Mouse (Mus musculus) megakaryocyte progenitor cell, adult 5-6 weeks (primary cell): ENCODE results near the gene D130043K22Rik. TPM values are rescaled to one million over a fixed set of nuclear protein-coding genes. Genes with fewer than 3 reads are reported as not detected.

ENCODE experiments used
- ATAC-seq: replicated peaks from 2 replicates; pipeline ENCODE4 v1.8.0; 2016; ENCODE audit warnings: mild to moderate bottlenecking, moderate TSS enrichment, inconsistent platforms; ENCODE audit not compliant: poor library complexity
- total RNA-seq, 2 experiments: library from RNA; stranded (forward) in 1 of 2; stranded (reverse) in 1 of 2; fragments of 157-497, 149-512 nt in 1 of 2; fragments of 200-1000 nt in 1 of 2; gene quantifications; 2 replicates each; pipeline versions ENCODE4 v1.2.3 to v1.2.4; 2015 to 2017

The D130043K22Rik gene
- not detected in 2 replicates for total RNA-seq (2015)
- total RNA-seq (2017): not detected in 2 replicates

- peak; percentile 86 for ATAC-seq
Measured at GRCm38 (mm10) chr13:24844983-24845955, at the start of gene D130043K22Rik. Gene D130043K22Rik (plus strand): TSS chr13:24845135.

GRCm38 (mm10) chr13:24798686-24799085, 46.2 kb upstream of the D130043K22Rik start:
- no peak for ATAC-seq

GRCm38 (mm10) chr13:24799378-24799777, 45.6 kb upstream of the D130043K22Rik start:
- no peak for ATAC-seq

GRCm38 (mm10) chr13:24799925-24800673, 44.8 kb upstream of the D130043K22Rik start:
- 0 out of 2 replicates have a peak, but pooled peaks have one; percentile 4 for ATAC-seq

DNA sequence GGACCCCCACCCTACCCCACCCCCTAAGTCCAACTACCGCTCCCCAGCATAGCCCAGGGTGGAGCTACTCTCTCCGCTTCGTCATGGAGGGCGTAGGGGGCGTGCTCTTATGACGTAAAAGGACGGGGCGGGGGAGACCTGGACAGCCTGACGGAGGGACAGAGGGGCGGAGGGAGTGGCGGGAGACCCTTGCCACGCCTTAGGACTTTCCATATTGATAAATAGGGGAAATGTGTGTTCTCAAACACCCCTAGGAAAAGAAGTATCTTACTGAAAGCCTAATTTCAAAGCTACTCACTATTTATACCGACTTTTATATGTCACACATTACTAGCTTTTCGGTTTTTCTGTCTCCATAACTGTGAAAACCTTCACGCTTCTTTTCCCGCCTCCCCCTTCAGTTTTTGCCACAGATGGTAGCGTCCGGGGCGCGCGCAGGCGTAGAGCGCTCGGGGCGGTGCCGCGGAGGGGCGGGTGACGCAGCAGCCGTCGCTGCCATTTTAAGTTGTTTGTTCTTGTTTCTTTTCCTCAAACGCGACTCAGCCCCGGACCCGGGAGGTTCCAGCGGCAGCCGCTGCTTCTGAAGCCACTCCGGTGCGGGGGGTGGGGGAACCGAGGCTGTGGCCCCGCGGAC, 44.1 kb upstream of the D130043K22Rik start:
- peak; percentile 82 for ATAC-seq

DNA sequence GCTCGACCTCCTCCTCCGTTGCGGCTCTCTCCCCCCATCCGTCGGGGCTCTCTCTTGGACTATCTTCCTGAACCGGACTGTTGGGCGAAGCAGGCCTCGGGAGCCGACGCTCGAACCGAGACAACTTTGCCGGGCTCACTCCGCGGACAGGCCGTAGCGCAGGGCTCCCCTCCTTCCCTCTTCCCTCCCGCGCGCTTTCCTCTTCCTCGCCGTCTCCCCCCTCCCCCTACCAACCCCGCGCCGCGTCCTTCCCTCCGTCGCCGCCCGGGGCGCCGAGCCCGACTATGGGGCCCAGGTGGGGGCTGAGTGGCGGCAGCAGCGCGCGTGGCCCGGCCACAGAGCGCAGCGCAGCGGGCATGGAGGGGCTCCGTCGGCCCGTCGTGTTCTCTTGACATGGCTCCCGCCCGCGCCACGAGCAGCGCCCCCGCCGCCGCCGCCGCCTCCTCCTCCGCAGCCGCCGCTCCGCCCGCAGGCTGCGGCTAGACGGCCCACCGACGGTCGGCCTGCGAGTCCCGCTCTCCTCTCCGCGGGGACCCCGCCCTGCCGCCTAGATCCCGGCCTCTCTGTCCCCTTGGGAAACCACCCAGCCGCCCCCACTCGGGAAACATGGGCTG, 43.5 kb upstream of the D130043K22Rik start, which contains the start of gene BC005537:
Gene BC005537 (plus strand): TSS at position 350 of the 614 bp plus-strand sequence.
- peak; percentile 53 for ATAC-seq

- ATAC-seq: peak; percentile 37
Measured at GRCm38 (mm10) chr13:24802131-24802691, 42.7 kb upstream of the D130043K22Rik start.

GRCm38 (mm10) chr13:24803196-24803595, 41.7 kb upstream of the D130043K22Rik start:
- no peak for ATAC-seq

DNA sequence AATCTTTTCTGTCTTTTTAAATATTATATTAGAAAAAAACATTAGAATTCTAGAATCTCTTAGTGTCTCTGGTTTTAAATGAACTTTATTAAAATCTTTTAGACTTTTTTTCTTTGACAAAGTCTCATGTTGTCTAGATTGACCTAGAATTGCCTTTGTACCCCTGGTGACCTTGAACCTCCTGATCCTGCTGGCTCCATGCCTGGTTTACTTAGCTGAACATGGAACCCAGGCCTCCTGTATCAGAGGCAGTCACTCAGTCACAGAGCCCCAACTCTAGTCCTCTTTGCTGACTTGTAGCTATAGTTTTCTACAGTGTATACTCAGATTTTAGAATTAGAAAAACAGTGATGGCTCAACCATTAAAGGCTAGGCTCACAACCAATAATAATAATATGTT, 38.9 kb upstream of the D130043K22Rik start:
- no peak for ATAC-seq

DNA sequence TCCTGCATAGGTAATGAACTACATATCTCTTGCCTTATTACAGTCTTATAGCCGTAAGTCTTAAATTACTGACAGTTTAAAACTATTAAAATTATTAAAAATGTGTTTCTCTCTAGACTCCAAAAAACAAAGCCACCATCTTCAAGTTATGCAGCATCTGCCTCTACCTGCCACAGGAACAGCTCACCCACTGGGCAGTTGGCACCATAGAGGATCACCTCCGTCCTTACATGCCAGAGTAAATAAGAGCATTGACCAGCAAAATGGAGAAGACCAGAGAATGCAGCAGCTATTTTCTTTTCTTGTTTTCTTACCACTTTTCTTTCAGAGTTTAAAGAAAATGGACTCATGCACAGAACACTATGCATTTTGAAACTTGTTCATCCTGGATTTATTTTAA, 32.4 kb upstream of the D130043K22Rik start:
- no peak for ATAC-seq

DNA sequence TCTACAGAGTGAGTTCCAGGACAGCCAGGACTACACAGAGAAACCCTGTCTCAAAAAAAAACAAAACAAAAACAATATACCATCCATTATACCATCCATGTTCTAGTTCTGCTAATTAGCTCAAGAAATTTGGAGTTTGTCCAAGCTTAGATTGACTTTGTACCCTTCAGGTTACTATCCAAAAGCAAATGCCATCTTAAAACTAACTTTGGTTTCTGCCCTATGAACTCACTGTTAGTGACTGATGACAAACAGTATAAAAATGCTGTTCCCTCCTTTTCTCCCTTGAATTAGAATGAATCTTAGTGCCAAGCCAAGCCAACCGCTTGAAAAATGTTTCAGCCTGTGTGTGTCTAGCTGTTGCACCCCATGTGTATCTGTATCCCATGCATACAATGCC, 30.3 kb upstream of the D130043K22Rik start:
- no peak for ATAC-seq

DNA sequence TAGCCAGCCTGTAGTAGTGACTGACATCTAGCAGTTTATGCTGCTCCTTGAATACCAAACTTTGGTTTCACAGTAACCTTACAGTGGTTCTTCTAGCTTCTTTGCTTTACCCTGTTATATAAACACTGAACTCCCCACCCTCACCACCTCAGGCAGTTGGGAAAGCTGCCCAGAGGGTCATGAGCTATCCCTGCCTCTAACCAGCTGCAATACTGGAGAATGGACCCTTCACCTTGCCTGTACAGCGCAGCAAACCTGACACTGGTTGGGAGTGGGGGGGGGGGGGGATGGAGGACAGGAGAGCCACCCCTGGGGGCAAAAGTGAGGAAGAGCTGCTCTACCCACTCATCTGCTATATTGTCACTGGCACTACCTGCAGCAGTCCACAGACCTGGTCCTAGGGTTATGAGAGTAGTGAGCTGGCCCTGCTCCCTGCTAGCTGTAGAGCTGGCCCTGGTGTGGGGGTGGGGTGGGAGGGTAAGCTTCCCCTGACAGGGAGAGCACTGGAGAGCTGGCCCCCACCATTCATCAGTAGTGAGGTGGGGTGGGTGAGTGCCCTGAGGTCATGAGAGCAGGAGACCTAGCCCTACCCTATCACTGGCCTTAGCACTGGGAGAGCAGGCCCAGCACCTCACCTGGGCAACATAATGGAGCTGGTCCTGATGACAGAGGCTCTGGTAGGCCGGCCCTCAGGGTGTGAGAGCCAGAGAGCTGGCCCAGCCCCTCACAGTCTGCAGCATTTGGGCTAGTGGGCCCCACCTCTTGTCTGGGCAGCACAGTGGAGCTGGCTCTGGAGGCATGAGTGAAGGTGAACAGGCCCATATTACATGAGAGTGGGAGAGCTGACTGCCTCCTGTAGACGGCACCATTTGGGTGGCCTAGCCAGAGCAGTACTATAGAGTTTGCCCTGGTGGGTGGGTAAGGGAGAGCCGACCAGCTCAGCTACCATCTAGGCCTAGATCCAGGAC, 28.5 kb upstream of the D130043K22Rik start:
- ATAC-seq: peak; percentile 35

- ATAC-seq: no peak
Measured at GRCm38 (mm10) chr13:24819931-24820330, 25.0 kb upstream of the D130043K22Rik start.

- no peak for ATAC-seq
Measured at GRCm38 (mm10) chr13:24822663-24823343, 22.1 kb upstream of the D130043K22Rik start.

- no peak for ATAC-seq
Measured at GRCm38 (mm10) chr13:24824647-24825046, 20.3 kb upstream of the D130043K22Rik start.

DNA sequence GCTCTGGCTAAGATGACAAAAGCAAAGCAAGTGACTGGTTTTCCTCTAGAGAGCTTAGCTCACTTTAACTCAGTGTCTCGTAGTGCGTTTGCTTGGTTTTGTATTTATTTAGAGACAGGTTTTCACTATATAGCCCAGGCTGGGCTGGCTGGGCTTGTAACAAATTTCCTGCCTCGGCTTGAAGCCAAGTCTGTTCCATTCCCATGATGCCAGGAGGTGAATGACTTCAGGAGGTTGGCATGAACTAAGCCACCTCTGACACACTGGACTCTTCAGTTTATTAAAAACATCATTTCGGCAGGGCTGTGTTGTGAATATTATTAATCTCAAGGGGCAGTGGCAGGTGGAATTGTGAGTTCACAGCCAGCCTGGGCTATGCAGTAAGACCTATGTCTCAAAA, 19.3 kb upstream of the D130043K22Rik start:
- ATAC-seq: no peak

GRCm38 (mm10) chr13:24826116-24826515, 18.8 kb upstream of the D130043K22Rik start:
- ATAC-seq: no peak

DNA sequence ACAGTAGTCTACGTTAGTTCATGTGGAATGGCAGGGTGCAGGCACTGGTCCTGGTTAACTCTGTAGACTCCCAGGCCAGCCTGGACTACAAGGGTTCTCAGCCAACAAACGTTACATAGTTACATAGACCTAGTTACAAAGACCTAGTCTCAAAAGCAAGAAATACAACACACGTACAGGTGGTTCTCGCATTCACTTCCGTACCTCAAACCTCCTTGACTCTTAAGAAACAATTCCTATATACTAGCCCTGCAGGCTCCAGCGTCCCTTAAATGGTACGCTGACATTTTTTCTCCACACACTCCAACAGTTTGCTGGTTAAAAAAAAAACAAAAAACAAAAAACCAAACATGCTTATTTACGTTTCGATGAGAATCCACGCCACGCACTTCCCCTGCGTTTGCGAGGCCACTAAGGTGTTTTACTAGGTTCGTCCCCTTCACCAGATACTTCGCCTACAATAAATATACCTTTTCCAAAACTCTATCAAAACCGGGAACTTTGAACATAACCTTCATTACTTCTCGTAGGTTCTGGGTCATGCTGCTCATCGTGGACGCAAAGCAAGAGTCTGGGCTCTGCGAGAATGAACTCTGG, 14.1 kb upstream of the D130043K22Rik start:
- peak; percentile 7; the same call in 1 of the 2 replicates for ATAC-seq
